Mouse (Mus musculus): Measurements from ENCODE around the gene Tor1aip2.

Tor1aip2 gene

DNA sequence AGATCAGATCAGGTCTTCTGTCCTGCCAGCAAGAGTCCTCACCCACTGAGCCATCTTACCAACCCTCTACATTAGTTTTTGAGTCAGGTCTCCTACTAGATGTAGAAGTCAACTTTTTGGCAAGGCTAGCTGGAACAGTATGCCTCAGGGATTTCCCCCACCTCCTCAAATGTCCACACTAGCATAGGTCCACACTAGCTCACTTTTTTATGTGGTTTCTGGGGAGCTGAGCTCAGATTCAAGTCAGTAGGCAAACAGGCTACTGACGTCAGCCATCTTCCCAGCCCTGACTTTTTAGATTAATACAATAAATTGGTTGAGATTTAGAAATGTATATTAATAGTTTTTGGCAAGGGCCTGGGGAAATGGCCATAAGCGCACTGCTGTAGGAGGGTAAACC is 72.2 kb downstream of the Tor1aip2 start:
- no peak for DNase-seq (ENCODE audit: extremely low spot score, low read depth, low spot score)

DNA sequence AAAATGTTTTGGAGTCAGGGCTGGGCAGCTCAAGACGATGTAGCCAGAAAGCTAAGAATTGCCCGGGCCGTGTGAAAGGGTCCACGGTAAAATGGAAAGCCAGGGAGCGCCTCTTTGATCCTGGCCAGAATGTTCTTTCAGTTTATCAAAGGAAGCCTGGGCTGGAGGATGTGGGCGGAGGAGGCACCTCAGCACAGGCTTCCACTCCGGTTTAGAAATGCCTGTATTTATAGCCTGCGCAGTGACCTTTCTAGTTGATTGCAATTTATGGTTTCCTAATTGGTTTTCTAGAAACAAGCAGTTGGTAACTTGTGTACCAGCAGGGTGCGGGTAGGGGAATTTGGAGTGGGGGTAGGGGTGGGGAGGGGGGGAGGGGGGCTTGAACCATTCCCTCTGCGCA is 73.2 kb downstream of the Tor1aip2 start:
- DNase-seq (ENCODE audit: extremely low spot score, low read depth, low spot score), result no peak

DNA sequence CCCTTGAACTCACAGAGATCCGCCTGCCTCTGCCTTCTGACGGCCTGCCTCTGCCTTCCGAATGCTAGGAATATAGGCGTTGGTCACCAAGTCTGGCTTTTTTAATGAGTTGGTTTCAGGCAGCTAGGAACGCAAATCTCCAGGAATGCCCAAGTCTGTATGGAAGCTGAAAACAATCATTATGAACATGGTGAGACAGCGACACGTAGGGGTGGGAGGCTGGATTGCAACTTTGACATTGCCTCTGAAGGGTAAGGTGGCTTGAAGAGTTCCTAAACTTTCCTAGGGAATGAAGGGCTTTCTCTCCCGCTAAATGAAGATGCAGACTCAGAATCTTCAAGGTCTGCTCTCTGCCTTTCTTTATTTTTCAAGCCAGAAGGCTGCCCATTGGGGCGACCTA is 75.9 kb downstream of the Tor1aip2 start:
- DNase-seq (ENCODE audit: extremely low spot score, low read depth, low spot score), result no peak

DNA sequence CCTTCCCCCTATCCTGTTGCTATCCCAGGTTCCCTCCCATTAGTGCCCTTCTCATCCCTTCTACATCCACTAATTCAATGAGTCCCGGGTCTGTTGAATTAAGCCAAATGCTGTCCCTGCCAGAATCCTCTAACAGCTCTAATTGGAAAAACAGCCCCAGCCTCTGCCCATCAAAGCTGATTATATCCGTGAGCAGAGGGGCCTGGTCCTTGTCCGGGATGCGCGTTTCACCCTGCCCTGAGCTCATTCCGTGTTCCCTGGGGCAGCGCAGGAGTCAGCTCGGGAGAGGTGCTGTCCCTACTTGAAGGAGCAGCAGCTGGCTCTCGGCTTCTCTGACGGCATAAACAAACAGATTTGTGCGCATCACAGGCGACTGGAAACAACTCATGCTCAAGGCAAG is 76.5 kb downstream of the Tor1aip2 start:
- DNase-seq (ENCODE audit: extremely low spot score, low read depth, low spot score), result no peak

DNA sequence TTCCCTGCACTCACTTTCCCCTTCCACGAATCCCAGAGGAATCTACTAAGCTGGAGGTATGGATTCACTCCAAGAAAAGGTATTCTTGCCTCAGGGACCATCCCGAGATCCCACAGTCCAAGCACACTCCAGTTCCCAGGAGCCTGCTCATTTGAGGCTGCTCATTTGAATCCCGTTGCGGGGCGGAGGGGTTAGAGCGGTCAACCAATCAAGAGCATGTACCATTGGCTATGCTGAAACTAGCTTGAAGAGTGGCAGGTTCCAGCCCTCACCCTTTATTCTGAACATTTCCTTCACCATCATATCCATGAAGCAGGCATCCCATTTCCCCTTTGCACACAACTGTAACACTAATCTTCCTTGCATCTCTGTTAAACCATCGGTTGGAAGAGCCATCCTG is 76.9 kb downstream of the Tor1aip2 start:
- no peak for DNase-seq (ENCODE audit: extremely low spot score, low read depth, low spot score)

DNA sequence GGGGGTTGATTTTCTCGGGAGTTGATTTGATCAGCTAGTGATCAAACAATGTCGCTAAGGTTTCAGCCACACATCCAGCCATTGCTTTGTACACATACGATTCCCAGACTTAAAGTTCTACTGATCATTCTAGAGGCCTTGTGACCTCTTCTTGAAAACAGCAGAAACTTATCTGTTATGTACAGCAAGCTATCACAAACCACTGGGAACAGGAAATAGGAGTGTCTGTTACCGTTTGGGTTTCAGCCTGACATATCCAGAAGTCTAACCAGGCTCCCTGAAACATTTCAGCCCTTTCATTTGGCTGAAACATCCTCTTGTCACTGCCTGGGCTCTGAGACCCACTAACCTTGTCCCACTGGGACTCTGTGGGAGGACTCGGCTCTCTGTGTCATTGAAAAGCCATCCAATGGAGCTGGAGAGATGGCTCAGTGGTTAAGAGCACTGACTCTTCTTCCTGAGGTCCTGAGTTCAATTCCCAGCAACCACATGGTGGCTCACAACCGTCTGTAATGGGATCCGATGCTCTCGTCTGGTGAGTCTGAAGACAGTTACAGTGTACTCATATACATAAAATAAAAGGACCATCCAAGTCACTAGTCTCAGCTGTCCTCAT is 78.8 kb downstream of the Tor1aip2 start:
- DNase-seq (ENCODE audit: extremely low spot score, low read depth, low spot score), result no peak

DNA sequence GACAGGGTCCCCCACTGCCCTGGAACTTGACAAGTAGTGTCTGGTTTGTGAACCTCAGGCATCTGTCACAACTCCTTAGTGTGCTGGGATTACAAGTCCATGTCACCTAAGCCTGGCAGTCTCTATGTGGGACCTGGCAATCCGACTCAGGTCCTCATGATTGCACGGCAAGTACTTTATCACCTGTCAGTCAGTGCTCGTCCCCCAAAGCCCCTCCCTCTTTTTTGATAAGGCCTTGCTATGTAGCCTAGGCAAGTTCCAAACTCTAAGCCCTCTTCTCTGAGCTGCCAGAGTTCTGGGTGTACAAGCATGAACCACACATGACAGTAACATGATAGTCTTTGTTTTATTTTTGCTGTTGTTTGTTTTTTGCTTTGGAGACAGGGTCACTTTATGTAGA is 81.6 kb downstream of the Tor1aip2 start:
- DNase-seq (ENCODE audit: extremely low spot score, low read depth, low spot score), result no peak

Data from hindlimb bud, embryonic 11.5 days (tissue).